Mouse (Mus musculus) gastrocnemius, postnatal 25 days (tissue): ENCODE measurements around the gene Slc25a21. TPM values are rescaled to one million over a fixed set of nuclear protein-coding genes. Genes with fewer than 3 reads are reported as not detected.
"Not testable (repeated sequence)": the region's sequence is repeated elsewhere in the genome, so short reads cannot be mapped to it uniquely, and the experiment has no call there.

ENCODE experiments used
- DNase-seq: peaks from one replicate; pipeline ENCODE4 v3.0.0; 2022
- long read RNA-seq, 2 experiments: library from polyadenylated mRNA; stranded (forward); transcript quantifications; one replicate each; pipeline ENCODE4 v2.0.0; 2021
- total RNA-seq, 2 experiments: library from RNA; stranded (reverse); gene quantifications; 1 replicate in 1 of 2; 2 replicates in 1 of 2; pipeline ENCODE4 v1.2.3; 2021

The Slc25a21 gene
- under 1 TPM; 0.27 to 0.38 TPM for total RNA-seq
- long read RNA-seq, experiment 1, partial matches to known transcripts = 1 of 1 reads
- long read RNA-seq, experiment 1, other reads (novel, unspliced or antisense) = 0 of 1 reads
- long read RNA-seq, experiment 2, partial matches to known transcripts = 1 of 1 reads
- long read RNA-seq, experiment 2, other reads (novel, unspliced or antisense) = 0 of 1 reads

- DNase-seq = no peak
Observed at GRCm38 (mm10) chr12:57197363-57198026, at the start of gene Slc25a21. Gene Slc25a21, minus strand, starts transcription at chr12:57197472.

GRCm38 (mm10) chr12:57243671-57244495 lies 46.6 kb upstream of the Slc25a21 start:
- DNase-seq = no peak

GRCm38 (mm10) chr12:57233386-57233785 lies 36.1 kb upstream of the Slc25a21 start:
- DNase-seq = peak; percentile 31

GRCm38 (mm10) chr12:57231085-57231875 lies 34.0 kb upstream of the Slc25a21 start:
- DNase-seq = no peak

DNA sequence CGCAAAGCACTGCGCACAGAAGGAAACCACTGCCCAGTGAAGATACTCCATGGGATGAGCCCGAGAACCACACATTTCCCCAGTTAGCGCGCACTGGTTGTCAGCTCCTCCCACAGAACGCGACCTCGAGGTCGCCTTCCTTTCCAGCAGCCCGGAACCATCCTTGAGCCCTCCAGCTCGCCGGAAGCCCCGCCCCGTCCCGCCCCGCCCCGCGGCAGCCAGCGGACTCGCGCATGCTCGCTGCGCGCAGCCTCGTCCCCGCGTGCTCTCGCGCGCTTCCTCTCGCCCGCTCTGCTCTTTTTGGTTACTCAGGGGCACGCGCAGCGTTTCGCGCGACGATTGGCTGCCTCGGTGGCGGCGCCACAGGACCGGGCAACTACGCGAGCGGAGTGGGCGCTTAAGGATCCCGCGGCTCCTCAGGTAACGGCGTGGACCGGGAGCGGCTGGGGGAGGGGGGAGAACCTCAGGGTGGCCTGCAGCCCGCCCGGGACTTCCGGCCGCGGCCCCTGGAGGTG lies 33.0 kb upstream of the Slc25a21 start, which contains the start of the genes Prps1l3 and Mipol1:
TSS of gene Prps1l3 (plus strand) at position 221 of the 515 bp plus-strand sequence.
TSS of gene Mipol1 (plus strand) at position 236 of the 515 bp plus-strand sequence.
- peak; percentile 92 for DNase-seq

GRCm38 (mm10) chr12:57229703-57230102 lies 32.4 kb upstream of the Slc25a21 start:
- no peak for DNase-seq

GRCm38 (mm10) chr12:57227776-57228175 lies 30.5 kb upstream of the Slc25a21 start:
- no peak for DNase-seq

- no peak for DNase-seq
Observed at GRCm38 (mm10) chr12:57226411-57226810, 29.1 kb upstream of the Slc25a21 start.

GRCm38 (mm10) chr12:57212463-57212862 lies 15.2 kb upstream of the Slc25a21 start:
- DNase-seq = not testable (repeated sequence)

DNA sequence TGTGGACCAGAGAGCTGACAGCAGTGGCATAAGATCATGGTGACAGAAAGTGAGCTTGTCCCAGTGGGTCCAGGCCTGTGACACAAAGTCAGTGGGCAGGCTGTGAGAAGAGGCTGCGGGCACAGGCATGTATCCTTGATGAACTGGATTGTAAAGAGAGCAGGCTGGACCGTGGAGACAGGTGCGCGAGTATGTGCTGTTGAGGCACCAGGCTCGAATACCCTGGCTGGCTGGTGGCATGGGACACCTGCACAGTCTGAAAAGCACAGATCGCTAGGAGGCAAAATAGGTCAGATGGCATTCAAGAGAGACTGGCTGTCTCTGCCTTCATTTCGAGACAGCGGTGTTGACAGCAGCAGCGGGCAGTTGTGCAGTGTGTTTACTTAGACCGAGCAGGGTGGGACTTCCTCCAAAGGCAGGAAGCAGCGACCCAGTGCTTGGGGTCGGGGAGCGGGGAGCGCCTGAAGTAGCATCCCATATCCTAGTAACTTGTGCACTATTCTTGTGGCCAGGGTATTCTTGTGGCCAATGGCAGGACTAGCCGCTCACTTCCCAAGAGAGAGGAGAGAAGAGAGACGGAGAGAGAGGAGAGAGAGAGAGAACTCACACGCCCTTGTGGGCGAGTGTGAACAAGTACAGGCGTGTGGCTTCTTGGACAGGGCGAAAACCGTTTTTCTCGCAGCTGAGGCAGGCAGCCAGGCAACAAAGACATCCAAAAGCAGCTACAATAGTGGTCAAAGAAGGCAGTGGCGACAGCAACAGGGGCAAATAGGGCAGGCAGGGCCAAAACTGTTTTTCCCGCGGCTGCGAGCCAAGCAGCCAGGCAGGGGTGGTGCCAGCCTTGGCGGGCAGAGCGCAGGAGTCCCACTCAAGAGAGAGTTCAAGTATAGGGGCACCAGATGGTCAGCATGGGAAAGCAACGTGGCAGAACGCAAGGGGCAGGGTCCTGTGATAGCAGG lies 14.4 kb upstream of the Slc25a21 start:
- peak; percentile 20 for DNase-seq

GRCm38 (mm10) chr12:57204276-57204851 lies 7.1 kb upstream of the Slc25a21 start:
- DNase-seq = no peak

GRCm38 (mm10) chr12:57201901-57202300 lies 4.6 kb upstream of the Slc25a21 start:
- no peak for DNase-seq

- DNase-seq = no peak
Observed at GRCm38 (mm10) chr12:57199427-57199826, 2.2 kb upstream of the Slc25a21 start.

DNA sequence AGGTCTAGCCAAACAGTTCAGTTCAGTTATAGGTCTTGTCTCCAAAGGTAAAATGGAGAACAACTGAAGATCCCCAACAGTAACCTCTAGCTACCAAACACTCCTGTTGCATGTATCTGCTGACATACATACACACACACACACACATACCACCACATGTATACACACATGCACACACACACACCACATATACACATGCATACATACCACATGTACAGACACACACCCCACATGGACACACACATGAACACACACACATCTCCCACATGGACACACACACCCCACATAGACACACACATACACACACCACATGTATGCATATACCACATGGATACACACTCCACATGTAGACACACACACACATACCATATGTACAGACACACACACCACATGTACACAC lies 997 bp upstream of the Slc25a21 start:
- DNase-seq = no peak

DNA sequence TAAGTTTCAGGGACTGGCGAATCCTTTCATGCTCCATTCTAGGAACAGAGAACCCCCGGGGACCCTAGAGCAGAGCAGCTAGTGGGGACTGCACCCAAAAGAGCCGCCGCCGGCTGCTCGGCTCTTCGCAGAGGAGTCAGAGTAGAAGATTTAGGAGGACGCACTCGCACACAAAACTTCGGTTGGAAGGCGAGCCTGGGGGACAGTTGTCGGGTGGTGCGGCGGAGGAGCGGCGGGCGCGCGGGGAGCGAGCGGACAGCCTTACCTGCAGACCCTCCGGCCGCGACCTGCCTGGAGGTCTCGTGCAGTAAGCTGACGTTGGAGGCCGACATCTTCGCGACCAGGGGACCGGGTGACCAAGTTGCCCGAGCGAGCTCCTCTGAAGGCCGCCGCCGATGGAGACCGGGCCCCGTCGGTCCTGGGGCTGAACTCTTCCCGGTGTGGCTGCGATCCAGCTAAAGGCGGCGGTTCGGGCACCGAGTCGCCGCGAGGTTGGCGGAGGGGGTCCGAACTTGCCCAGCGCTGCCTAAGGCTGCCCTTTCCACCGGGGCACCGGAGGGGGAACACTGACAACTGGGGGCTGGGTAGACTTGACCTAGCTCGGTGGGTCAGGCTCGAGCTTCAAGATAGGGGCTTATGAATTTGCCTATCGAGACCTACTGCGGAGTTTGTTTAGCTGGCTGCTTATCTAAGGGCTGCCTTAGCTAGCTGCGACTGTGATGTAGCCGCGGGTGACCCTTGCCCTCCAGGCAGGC lies 487 bp downstream of the Slc25a21 start:
- DNase-seq = peak; percentile 12

DNA sequence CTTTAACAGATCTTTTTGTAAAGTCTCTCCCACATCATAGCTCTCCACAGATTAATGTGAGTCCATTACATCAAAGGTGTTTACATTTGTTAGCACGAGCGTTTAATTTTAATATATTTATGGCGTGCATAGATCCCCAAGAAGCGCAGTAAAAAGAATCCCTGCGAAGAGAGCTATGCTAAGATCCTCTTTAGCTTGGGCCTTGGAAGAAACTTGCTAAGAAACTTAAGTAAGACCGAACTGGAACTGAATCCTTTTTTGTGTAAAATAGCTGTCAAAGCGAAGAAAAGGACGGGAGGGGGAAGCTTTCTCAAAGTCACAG lies 1.0 kb downstream of the Slc25a21 start:
- no peak for DNase-seq

DNA sequence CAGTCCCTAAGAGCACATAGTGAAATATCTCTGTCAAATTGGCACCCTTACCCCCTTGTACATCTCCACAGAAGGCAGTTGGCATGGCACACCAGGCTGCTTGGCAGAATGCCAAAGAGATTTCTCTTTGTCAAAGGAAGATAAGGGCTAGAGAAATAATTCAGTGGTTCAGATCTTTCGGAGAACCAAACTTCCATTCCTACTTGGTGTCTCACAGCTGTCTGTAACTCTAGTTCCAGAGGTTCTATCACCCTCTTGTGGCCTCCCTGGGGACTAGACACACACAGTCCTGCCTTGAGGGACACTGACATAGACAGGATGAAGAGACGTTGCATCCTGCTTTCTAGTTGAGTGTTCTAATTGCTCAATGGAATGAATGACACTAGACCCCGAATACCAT lies 2.7 kb downstream of the Slc25a21 start:
- DNase-seq = no peak

- no peak for DNase-seq
Observed at GRCm38 (mm10) chr12:57187032-57187431, 10.2 kb downstream of the Slc25a21 start.

DNA sequence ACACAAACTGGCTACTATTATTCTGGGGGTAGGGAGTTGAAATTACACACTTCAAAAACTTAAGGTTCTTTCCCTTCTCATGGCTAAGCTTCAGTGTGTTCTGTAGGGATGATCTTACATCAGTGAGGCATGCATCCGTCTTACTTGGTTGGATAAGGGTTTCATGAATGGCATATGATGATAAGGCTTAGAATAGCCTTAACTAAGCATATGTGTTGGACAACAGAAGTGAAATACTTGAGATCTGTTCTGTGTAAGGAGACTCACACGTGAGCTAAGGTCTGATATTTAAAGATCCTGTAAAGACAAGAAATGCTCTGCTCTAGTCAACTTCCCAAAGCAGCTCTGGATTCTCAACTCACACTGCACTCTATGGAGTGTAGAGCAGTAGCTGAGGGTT lies 11.1 kb downstream of the Slc25a21 start:
- no peak for DNase-seq

GRCm38 (mm10) chr12:57185475-57185874 lies 11.8 kb downstream of the Slc25a21 start:
- no peak for DNase-seq
